Mouse (Mus musculus) spleen, postnatal 4 days (tissue): ENCODE data around the gene Cntnap5a.

ENCODE experiments used
- DNase-seq, 2 experiments: peaks; one replicate each; pipeline ENCODE4 v3.0.0; 2022; ENCODE audit warnings: low spot score in 2 of 2

Cntnap5a gene

DNA sequence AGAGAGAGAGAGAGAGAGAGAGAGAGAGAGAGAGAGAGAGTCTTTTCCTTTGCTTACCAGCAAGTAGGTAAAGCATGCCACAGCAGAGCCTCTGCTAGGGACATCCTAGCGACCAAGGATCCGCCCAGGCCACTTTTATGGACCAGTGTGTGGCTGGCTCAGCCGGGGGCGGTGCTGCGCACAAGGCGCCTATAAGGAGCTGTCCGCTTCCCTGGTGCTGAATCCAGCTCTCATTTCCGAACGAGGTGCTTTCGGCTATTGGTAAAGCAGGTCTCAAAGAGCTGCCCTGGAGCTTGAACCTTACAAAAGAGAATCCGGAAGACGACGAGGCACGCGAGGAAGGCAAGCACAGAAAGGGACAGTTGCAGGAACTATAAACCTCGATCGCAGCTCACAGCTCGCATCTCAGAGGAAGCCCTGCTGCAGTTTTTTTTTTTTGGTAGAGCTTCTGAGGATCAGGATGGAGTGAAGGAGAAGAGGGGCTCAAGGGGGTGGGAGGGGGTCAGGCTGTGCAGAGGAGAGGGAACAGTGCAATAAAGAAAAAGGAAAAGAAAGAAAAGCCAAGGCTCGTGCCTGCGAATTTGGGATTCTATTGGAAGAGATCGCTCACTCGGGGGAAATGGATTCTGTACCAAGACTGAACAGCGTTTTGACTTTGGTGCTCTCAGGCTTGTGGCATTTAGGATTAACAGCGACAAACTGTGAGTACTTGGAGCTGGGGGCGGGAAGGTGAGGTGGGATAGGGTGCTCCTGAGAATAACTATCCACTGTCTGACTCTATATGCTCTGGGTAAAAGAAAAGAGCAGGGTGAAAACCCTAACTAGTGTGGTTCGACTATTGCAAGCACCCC is at the start of gene Cntnap5a:
Gene Cntnap5a, plus strand, starts transcription at position 239 of the 851 bp plus-strand sequence.
- peak; percentile 12 to 56 for DNase-seq

DNA sequence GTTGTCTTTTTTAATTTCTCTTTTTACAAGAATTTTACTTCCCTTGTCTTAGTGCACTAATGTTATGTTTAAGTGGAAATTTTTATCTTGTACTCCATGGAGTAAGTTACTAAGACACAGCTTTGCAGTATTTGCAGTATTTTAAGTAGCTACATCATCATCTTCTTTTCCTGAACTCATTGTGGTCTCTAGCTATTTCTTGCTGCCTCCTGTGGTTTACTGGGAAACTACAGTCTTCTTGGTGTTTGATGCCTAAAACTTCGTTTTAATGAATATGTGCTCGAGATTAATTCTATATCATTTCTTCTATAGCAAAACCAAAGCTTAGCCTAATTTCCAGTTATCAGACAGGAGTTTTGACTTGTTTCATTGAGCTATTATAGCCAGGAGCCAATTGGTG is 37.6 kb upstream of the Cntnap5a start:
- DNase-seq, result no peak

GRCm38 (mm10) chr1:115658343-115659064 is 26.1 kb upstream of the Cntnap5a start:
- DNase-seq, result no peak

DNA sequence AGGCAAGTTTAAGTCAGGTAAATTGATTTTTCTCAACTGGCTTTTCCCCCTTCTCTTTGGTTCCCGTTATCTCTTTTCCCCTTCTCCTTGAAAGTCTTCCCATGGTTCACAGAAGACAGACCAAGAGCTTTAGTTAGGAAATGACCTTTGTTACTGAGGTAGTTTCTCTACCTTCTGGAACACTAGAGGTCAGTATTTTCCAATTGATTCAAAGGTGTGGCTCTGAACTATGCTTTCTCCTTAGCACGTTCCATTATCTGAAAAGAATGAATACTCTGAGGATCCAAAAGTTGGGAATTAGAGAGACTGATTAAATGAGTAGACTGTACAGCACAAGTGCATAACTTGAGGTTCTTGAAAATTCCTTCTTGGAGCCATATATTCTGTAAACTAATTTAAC is 1.9 kb downstream of the Cntnap5a start:
- DNase-seq, result no peak

DNA sequence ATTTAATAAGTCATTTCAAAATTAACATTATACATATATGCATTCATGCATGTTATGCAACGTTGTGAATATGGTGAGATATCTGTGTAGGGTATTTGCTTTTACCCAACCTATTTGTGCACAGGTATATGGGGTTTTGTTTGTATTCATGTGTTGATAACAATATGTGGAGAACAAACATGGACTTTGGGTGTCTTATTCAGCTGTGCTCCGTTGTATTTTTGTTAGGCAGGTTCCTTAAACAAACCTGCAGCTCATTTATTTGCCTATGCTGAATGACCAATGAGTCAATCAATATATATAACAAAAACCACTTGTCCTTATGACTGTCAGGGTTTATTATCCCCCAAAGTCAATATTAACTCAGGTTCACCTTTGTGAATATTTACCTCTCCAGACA is 15.2 kb downstream of the Cntnap5a start:
- no peak for DNase-seq

DNA sequence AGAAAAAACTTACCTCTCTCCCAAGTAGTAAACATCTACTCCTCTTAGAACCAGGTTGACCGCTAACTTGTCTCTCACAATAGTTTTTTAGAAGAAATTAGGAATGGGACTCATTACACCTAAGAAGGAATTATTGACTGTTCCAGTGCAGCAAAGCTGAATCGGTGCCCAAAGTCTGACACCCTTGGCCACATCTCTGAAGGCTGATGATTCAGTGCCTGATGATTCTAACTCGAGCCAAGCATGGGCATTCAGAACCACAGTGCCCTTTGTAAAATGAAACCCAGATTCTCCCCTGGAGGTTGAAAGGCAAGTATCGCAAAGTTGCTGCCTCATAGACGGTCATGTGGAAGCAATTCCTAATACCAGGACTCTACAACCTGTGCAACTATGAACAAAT is 58.0 kb downstream of the Cntnap5a start:
- no peak for DNase-seq

GRCm38 (mm10) chr1:115745569-115745968 is 61.0 kb downstream of the Cntnap5a start:
- no peak for DNase-seq

GRCm38 (mm10) chr1:115784737-115785136 is 100.2 kb downstream of the Cntnap5a start:
- no peak for DNase-seq

DNA sequence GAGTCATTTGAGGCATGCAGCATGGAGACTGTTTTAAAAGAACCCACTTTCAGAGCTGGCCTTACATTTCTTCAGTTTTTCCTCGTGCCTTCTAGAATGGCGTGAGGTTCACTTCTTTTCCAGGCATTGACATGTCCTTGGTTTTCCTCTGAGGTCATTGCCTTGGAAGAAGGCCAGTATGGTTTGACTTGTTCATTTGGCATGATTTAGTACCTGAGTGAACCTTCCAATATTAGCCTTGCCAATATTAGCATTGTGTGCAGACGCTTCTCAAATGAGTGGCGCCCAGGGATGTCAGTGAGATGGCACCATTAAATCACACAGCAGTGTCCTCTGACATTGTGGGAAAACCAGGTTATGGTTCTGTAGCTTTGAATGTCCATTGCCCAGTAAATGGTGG is 158.0 kb downstream of the Cntnap5a start:
- no peak for DNase-seq

DNA sequence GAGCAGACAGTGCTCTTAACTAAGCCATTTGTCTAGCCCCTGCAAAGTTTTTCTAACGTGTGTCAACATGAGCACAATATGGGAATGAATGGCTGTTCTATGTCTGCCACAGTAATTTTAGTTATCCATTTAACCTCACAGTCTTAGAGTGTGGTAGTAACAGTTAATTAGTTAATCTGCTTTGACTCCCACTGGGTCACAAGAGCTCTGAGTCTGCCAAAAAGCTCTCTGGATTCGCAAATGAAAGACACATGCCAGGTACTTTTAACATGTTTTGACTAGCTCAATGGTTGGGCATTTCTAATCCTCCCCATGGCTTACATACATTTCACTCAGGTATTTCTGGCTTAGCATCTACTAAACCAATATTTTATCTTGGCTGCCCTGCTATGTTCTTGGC is 163.0 kb downstream of the Cntnap5a start:
- DNase-seq, result no peak

DNA sequence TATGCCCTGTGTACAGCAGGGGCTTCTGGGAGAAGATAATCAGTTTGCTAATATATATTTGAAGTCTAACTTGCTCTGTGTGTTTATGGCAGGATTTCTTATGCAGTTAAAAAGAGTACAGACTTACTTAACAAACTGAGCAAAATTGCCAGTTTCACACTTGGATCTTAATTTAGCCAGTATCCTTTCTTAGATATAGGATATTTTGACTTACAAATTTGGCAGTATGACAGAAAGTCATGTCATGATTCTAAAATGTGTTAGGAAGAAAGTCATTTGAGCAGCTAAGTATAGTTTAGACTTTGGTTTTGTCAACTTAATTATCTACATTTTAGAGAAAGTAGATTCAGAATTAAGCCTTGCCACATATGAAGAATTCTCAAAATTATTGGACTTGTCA is 167.7 kb downstream of the Cntnap5a start:
- no peak for DNase-seq

- DNase-seq, result no peak
These were observed 233.8 kb downstream of the Cntnap5a start for GRCm38 (mm10) chr1:115918396-115918795.

DNA sequence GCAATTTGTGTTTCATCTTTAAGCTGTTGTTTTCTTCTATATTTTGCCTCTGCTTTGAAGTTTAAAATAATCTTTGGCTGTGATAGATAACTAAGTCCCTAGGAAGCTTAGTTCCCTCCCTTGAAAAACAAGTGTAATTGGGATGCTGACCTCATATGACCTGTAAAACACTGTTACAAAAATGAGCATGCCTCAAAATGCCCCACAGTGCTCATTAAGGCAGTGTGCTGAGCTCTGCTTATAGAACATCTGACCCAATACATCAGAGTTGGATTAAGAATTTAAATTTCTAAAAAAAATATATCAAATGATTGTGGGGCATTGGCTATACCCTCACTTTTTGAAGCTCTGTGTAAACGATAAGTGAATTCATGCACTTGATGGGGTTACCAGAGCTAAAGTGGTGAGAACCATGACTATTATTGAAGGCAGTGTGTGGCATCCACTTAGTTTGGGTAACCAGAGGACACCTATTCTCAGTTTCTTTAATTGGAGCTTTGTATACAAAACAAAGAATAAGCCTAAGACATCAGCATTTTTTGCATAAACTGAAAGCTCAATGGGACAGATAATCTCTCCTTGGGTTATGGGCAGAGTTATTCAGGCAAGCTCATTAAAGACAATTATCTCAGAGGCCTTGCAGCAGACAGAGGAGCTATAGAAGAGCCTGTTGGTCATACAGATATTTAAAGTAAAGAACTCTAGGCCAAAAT is 241.6 kb downstream of the Cntnap5a start:
- no peak for DNase-seq

DNA sequence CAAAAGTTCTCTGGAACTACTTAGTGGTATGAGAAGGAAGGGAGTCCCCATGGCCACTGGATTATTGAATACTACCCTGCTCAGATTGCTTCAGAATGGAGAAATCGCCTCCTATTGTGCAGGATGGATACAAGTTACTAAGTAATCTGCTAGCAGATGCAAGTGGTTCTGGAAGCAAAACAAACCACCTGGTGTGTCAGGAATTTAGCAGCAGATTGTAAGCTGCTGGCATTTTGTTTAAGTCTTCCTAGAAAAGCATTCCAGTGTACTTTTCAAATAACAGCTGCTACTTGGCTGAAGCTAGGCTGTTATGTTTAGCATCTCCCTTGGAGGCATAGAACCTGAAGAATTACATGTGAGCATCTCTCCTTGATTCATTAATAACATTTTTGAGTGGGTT is 247.5 kb downstream of the Cntnap5a start:
- no peak for DNase-seq

DNA sequence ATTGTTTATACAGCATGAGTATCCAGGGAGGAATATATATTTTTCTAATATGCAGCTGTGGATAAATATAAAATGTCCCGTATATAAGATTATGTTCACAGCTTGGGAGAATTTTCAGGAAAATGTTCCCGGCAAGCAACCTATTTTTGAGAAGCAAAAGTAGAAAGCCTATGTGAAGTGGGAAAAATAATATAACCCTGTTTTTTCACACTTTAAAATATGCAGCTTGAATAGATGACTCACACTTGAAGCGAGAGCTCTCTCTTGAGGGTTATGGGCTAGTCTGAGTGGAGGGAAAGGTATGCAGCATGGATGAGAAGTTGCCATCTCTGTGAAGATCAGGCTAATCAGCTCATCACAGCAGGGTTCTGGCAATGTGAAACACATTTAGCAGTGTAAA is 261.3 kb downstream of the Cntnap5a start:
- no peak for DNase-seq

- DNase-seq, result no peak
These were observed 272.0 kb downstream of the Cntnap5a start for GRCm38 (mm10) chr1:115956528-115956927.

DNA sequence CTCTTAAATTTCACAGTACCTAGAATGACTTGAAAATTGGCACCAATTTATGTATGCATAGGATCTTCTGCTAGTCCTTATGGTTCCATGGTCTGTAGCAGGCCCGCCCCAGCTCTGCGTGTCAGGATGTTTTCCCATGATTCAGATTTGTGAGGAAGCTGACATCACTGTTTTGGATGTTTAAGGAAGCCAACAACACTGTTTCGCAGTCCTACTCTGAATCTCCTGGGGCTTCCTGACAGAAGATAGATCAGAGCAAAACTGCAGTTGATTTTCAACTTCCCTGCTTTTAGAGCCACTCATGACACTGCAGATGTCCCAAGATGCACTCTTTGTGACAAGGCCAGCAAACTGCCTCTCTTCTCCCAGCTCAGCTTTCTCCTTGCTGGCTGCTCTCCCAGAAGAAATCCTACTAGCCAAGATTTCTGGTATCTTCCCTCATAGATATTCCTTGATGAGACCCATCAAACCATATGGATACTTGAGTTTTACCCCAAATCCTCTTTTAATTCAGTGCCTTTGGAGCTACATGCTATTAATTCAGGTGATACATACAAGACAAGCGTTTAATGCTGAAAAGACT is 280.5 kb downstream of the Cntnap5a start:
- no peak for DNase-seq

- no peak for DNase-seq
These were observed 305.6 kb downstream of the Cntnap5a start for GRCm38 (mm10) chr1:115990204-115990603.

- no peak for DNase-seq
These were observed 331.2 kb downstream of the Cntnap5a start for GRCm38 (mm10) chr1:116015768-116016167.

- DNase-seq, result no peak
These were observed 345.1 kb downstream of the Cntnap5a start for GRCm38 (mm10) chr1:116029653-116030052.

- DNase-seq, result no peak
These were observed 351.3 kb downstream of the Cntnap5a start for GRCm38 (mm10) chr1:116035897-116036296.

- no peak for DNase-seq
These were observed 352.3 kb downstream of the Cntnap5a start for GRCm38 (mm10) chr1:116036894-116037293.
